ENCODE assay signal across 22 mouse cellular contexts in genomic region chr1:133772553-133772952, GRCm38 (mm10). TPM values are rescaled to one million over a fixed set of nuclear protein-coding genes. Genes with fewer than 3 reads are reported as not detected.
DNase-seq lines count a peak whose midpoint lies in the region; ATAC-seq and TF ChIP-seq lines count a peak whose summit lies in the region.
"Had no signal": no experiment of that assay in that cellular context is flagged by ENCODE, and none has a peak within 500 bp of the region (broad histone marks: within the 10 kb centered on the region; RNA-seq: fewer than 3 reads in every experiment).

No protein-coding gene starts in this region.

- TF ChIP-seq EP300 in stomach, postnatal 0 days (optimal IDR thresholded peaks at IDR 0.05): no peak

- no peak overlapping the region for H3K9ac ChIP-seq in heart, embryonic 14.5 days (ENCODE audit: low read length)
- no peak overlapping the region for H3K9ac ChIP-seq in kidney, embryonic 15.5 days
- no peak overlapping the region for H3K9ac ChIP-seq in stomach, embryonic 16.5 days (ENCODE audit: low read length)
- H3K9ac ChIP-seq in stomach, postnatal 0 days (ENCODE audit: low read length): no peak overlapping the region
- H3K9ac ChIP-seq: embryonic facial prominence, embryonic 15.5 days; forebrain, postnatal 0 days; hindbrain, embryonic 15.5 days; liver, embryonic 15.5 days; stomach, embryonic 15.5 days had no signal

- no peak overlapping the region for H3K4me3 ChIP-seq in heart, embryonic 14.5 days (ENCODE audit: control insufficient read depth in 1 of 2, insufficient read depth in 1 of 2, low read depth in 1 of 2, low read length in 2 of 2)
- no peak overlapping the region for H3K4me3 ChIP-seq in kidney, embryonic 15.5 days (replicated peaks)
- H3K4me3 ChIP-seq in stomach, embryonic 16.5 days (replicated peaks; ENCODE audit: low read length): no peak overlapping the region
- H3K4me3 ChIP-seq in stomach, postnatal 0 days (ENCODE audit: low read depth, low read length): no peak overlapping the region
- no peak overlapping the region for H3K4me3 ChIP-seq in forebrain, embryonic 10.5 days
- H3K4me3 ChIP-seq: embryonic facial prominence, embryonic 15.5 days; hindbrain, embryonic 15.5 days; limb, embryonic 10.5 days; liver, embryonic 15.5 days; megakaryocyte, embryonic 14.5 days; stomach, embryonic 15.5 days had no signal

- H3K27ac ChIP-seq in heart, embryonic 14.5 days (replicated peaks in 1 of 2; ENCODE audit: control insufficient read depth in 1 of 2, insufficient read depth in 1 of 2, low read depth in 2 of 2, low read length in 2 of 2): peak overlapping the region; percentile 4 to 67
- H3K27ac ChIP-seq in kidney, embryonic 15.5 days: 0 out of 2 replicates have a peak overlapping the region, but pooled peaks have one; percentile 6
- H3K27ac ChIP-seq in stomach, embryonic 16.5 days (ENCODE audit: low read length): 0 out of 2 replicates have a peak overlapping the region, but pooled peaks have one; percentile 11
- no peak overlapping the region for H3K27ac ChIP-seq in stomach, postnatal 0 days (replicated peaks)
- no peak overlapping the region for H3K27ac ChIP-seq in forebrain, embryonic 10.5 days
- H3K27ac ChIP-seq: hindbrain, embryonic 15.5 days; limb, embryonic 10.5 days had no signal

- peaks cover 16 to 35% of the 10 kb centered on the region in 2 experiments for H3K4me1 ChIP-seq in heart, embryonic 14.5 days (ENCODE audit: control insufficient read depth in 2 of 2, insufficient read depth in 2 of 2, low read length in 2 of 2)
- peaks cover 15% of the 10 kb centered on the region for H3K4me1 ChIP-seq in kidney, embryonic 15.5 days
- peaks cover 5% of the 10 kb centered on the region; the same call in 1 of the 2 replicates for H3K4me1 ChIP-seq in stomach, embryonic 16.5 days (ENCODE audit: control insufficient read depth, insufficient read depth, low read length)
- peaks cover 3% of the 10 kb centered on the region; the same call in 1 of the 2 replicates for H3K4me1 ChIP-seq in stomach, postnatal 0 days (replicated peaks; ENCODE audit: control insufficient read depth, insufficient read depth)
- H3K4me1 ChIP-seq in forebrain, embryonic 10.5 days: peaks cover 14% of the 10 kb centered on the region
- H3K4me1 ChIP-seq: stomach, embryonic 15.5 days had no signal

- DNase-seq in heart, postnatal 10 days: no peak
- no peak for DNase-seq in kidney, adult 18-20 months
- no peak for DNase-seq in stomach, postnatal 0 days (ENCODE audit: low spot score)
- DNase-seq in cerebellum, adult 11 months: no peak
- DNase-seq in forebrain, embryonic 10.5 days (ENCODE audit: extremely low spot score, low spot score): no peak
- DNase-seq: cerebellum, adult 18-20 months; cerebellum, postnatal 25 days; forebrain, postnatal 0 days; lung, postnatal 14 days; right cerebral cortex, postnatal 25 days; thymus, postnatal 25 days had no signal

- no peak for TF ChIP-seq CTCF in stomach, postnatal 0 days (IDR thresholded peaks at IDR 0.05; ENCODE audit: low read depth)

- H3K36me3 ChIP-seq in heart, embryonic 14.5 days (ENCODE audit: control insufficient read depth, insufficient read depth, low read length): no peaks in the 10 kb centered on the region
- no peaks in the 10 kb centered on the region for H3K36me3 ChIP-seq in kidney, embryonic 15.5 days
- H3K36me3 ChIP-seq in stomach, embryonic 16.5 days (ENCODE audit: control insufficient read depth, insufficient read depth, low read length): no peaks in the 10 kb centered on the region
- no peaks in the 10 kb centered on the region for H3K36me3 ChIP-seq in stomach, postnatal 0 days (ENCODE audit: control insufficient read depth, insufficient read depth, low read length)
- no peaks in the 10 kb centered on the region for H3K36me3 ChIP-seq in forebrain, embryonic 10.5 days (replicated peaks)
- H3K36me3 ChIP-seq: hindbrain, embryonic 15.5 days; limb, embryonic 10.5 days; stomach, embryonic 15.5 days had no signal

- H3K27me3 ChIP-seq in heart, embryonic 14.5 days (ENCODE audit: control insufficient read depth, insufficient read depth, low read length): no peaks in the 10 kb centered on the region
- no peaks in the 10 kb centered on the region for H3K27me3 ChIP-seq in kidney, embryonic 15.5 days
- no peaks in the 10 kb centered on the region for H3K27me3 ChIP-seq in stomach, embryonic 16.5 days (ENCODE audit: control insufficient read depth, insufficient read depth, low read length)
- no peaks in the 10 kb centered on the region for H3K27me3 ChIP-seq in stomach, postnatal 0 days (ENCODE audit: control insufficient read depth, insufficient read depth, low read length)
- no peaks in the 10 kb centered on the region for H3K27me3 ChIP-seq in forebrain, embryonic 10.5 days (ENCODE audit: poor library complexity, severe bottlenecking)
- H3K27me3 ChIP-seq: embryonic facial prominence, embryonic 15.5 days; hindbrain, embryonic 15.5 days; liver, embryonic 15.5 days; stomach, embryonic 15.5 days had no signal

- intact Hi-C loops in heart, postnatal 10 days (cut with DNase I): no loop called here

- no peak overlapping the region for H3K4me2 ChIP-seq in heart, embryonic 14.5 days (ENCODE audit: low read length)
- H3K4me2 ChIP-seq in kidney, embryonic 15.5 days: no peak overlapping the region
- no peak overlapping the region for H3K4me2 ChIP-seq in stomach, embryonic 16.5 days (ENCODE audit: low read depth, low read length)
- H3K4me2 ChIP-seq in stomach, postnatal 0 days (replicated peaks; ENCODE audit: low read depth): no peak overlapping the region
- H3K4me2 ChIP-seq: embryonic facial prominence, embryonic 15.5 days; hindbrain, embryonic 15.5 days; liver, embryonic 15.5 days; stomach, embryonic 15.5 days had no signal

- no peaks in the 10 kb centered on the region for H3K9me3 ChIP-seq in heart, embryonic 14.5 days (ENCODE audit: control insufficient read depth, low read length)
- no peaks in the 10 kb centered on the region for H3K9me3 ChIP-seq in kidney, embryonic 15.5 days (replicated peaks)
- H3K9me3 ChIP-seq in stomach, embryonic 16.5 days (replicated peaks; ENCODE audit: control insufficient read depth, low read length): no peaks in the 10 kb centered on the region
- H3K9me3 ChIP-seq in stomach, postnatal 0 days (ENCODE audit: control insufficient read depth, low read length): no peaks in the 10 kb centered on the region
- H3K9me3 ChIP-seq in forebrain, embryonic 10.5 days: no peaks in the 10 kb centered on the region
- H3K9me3 ChIP-seq: embryonic facial prominence, embryonic 15.5 days; hindbrain, embryonic 15.5 days; limb, embryonic 10.5 days; liver, embryonic 15.5 days; megakaryocyte, embryonic 14.5 days; stomach, embryonic 15.5 days had no signal

- 38% methylated on average over 9 of the region's 9 CpGs for WGBS in heart, embryonic 14.5 days
- 62% methylated on average over 9 of the region's 9 CpGs for WGBS in kidney, embryonic 15.5 days
- WGBS in stomach, embryonic 16.5 days: 57% methylated on average over 9 of the region's 9 CpGs
- WGBS in stomach, postnatal 0 days: 63% methylated on average over 9 of the region's 9 CpGs
- WGBS in forebrain, embryonic 10.5 days: 73% methylated on average over 9 of the region's 9 CpGs

- ATAC-seq in heart, embryonic 14.5 days (ENCODE audit: insufficient number of reproducible peaks, insufficient read depth, low FRiP score, low read depth): 0 out of 2 replicates have a peak, but pooled peaks have one; percentile 34
- ATAC-seq in kidney, embryonic 15.5 days (replicated peaks; ENCODE audit: low FRiP score): no peak
- ATAC-seq in stomach, embryonic 16.5 days (ENCODE audit: insufficient read depth, low FRiP score): no peak
- ATAC-seq in stomach, postnatal 0 days (ENCODE audit: low FRiP score, low TSS enrichment): no peak
- ATAC-seq: intestine, postnatal 0 days; midbrain, embryonic 16.5 days had no signal

RNA-seq across cellular contexts. Expression of gene Atp2b4, which starts 28.3 kb away (rescaled TPM):
- polyA plus RNA-seq in heart, embryonic 14.5 days (2014; fragmentation: Nextera tagmentation; extraction: Ambion mirVana): 18.7 and 21.3 TPM in 2 replicates
- 10 to 100 TPM; 34.4 to 38.8 TPM for total RNA-seq in heart, postnatal 10 days (2021)
- 7.2 and 8.5 TPM in 2 replicates for polyA plus RNA-seq in kidney, embryonic 15.5 days (2015; fragmentation: Nextera tagmentation; extraction: Ambion mirVana)
- 22.3 and 23.9 TPM in 2 replicates for polyA plus RNA-seq in stomach, embryonic 16.5 days (2015; fragmentation: Nextera tagmentation; extraction: Ambion mirVana)
- polyA plus RNA-seq in stomach, postnatal 0 days (2015; fragmentation: Nextera tagmentation; extraction: Ambion mirVana): 9.0 and 13.5 TPM in 2 replicates
- polyA plus RNA-seq in forebrain, embryonic 10.5 days (2016; fragmentation: Nextera tagmentation; extraction: Ambion mirVana): 3.2 and 4.2 TPM in 2 replicates

Comparison
In these comparisons a context has a peak if more than half of its experiments do, and no peak if none do; other contexts are left out.
1. H3K27ac ChIP-seq: peak in heart, embryonic 14.5 days (2 of 2), kidney, embryonic 15.5 days (single experiment) and stomach, embryonic 16.5 days (single experiment); none in stomach, postnatal 0 days (single experiment) and forebrain, embryonic 10.5 days (single experiment).